In genomic region chr9:34202942-34203551, GRCm38 (mm10) we compare ENCODE assay signal across 11 mouse cellular contexts.
DNase-seq lines count a peak whose midpoint lies in the region; ATAC-seq and TF ChIP-seq lines count a peak whose summit lies in the region.
"Had no signal": no experiment of that assay in that cellular context is flagged by ENCODE, and none has a peak within 500 bp of the region (broad histone marks: within the 10 kb centered on the region; RNA-seq: fewer than 3 reads in every experiment).

No protein-coding gene starts in this region.

- H3K4me3 ChIP-seq in kidney, embryonic 16.5 days (ENCODE audit: low read length), result no peak overlapping the region
- no peak overlapping the region for H3K4me3 ChIP-seq in kidney, adult 2 months (ENCODE audit: insufficient read depth, low read depth, low read length)
- no peak overlapping the region; the same call in 1 of the 2 replicates for H3K4me3 ChIP-seq in forebrain, embryonic 12.5 days (replicated peaks)
- H3K4me3 ChIP-seq in limb, embryonic 11.5 days (ENCODE audit: low read depth, low read length), result no peak overlapping the region
- no peak overlapping the region for H3K4me3 ChIP-seq in neural tube, embryonic 14.5 days (ENCODE audit: low read depth, low read length)
- H3K4me3 ChIP-seq: erythroblast, embryonic 14.5 days; liver, embryonic 15.5 days had no signal

- no peak overlapping the region for H3K27ac ChIP-seq in kidney, embryonic 16.5 days (ENCODE audit: low read length)
- H3K27ac ChIP-seq in kidney, adult 2 months (ENCODE audit: insufficient read depth, low read depth, low read length), result no peak overlapping the region
- H3K27ac ChIP-seq in forebrain, embryonic 12.5 days, result peak overlapping the region; percentile 36
- H3K27ac ChIP-seq in limb, embryonic 11.5 days (replicated peaks; ENCODE audit: low read depth, low read length), result no peak overlapping the region
- H3K27ac ChIP-seq in neural tube, embryonic 14.5 days (ENCODE audit: low read depth, low read length), result peak overlapping the region; percentile 70; the same call in 1 of the 2 replicates
- H3K27ac ChIP-seq: liver, embryonic 15.5 days had no signal

- 0 out of 2 replicates have a peak overlapping the region, but pooled peaks have one; percentile 5 for H3K9ac ChIP-seq in kidney, embryonic 16.5 days (replicated peaks; ENCODE audit: low read length)
- H3K9ac ChIP-seq in forebrain, embryonic 12.5 days, result peak overlapping the region; percentile 25; the same call in 1 of the 2 replicates
- H3K9ac ChIP-seq in limb, embryonic 11.5 days (ENCODE audit: low read length), result no peak overlapping the region
- H3K9ac ChIP-seq in neural tube, embryonic 14.5 days (replicated peaks; ENCODE audit: low read depth, low read length), result no peak overlapping the region
- H3K9ac ChIP-seq: liver, embryonic 15.5 days had no signal

- no peak for DNase-seq in kidney, adult 2 months
- peak; percentile 36 for DNase-seq in limb, embryonic 11.5 days (ENCODE audit: low spot score)
- DNase-seq in layer of hippocampus, adult 11-12 months (ENCODE audit: low spot score), result no peak
- no peak for DNase-seq in heart, postnatal 4 days
- DNase-seq: layer of hippocampus, postnatal 36 days had no signal

- TF ChIP-seq CTCF in kidney, adult 2 months (conservative IDR thresholded peaks at IDR 0.05; ENCODE audit: insufficient read depth, insufficient read length, low read depth, low read length), result no peak

- H3K36me3 ChIP-seq in kidney, embryonic 16.5 days (ENCODE audit: insufficient read depth, low read length), result no peaks in the 10 kb centered on the region
- H3K36me3 ChIP-seq in kidney, adult 2 months (ENCODE audit: control insufficient read depth, insufficient read depth, low read length), result no peaks in the 10 kb centered on the region
- H3K36me3 ChIP-seq in forebrain, embryonic 12.5 days (replicated peaks), result no peaks in the 10 kb centered on the region
- H3K36me3 ChIP-seq in limb, embryonic 11.5 days (ENCODE audit: control insufficient read depth, insufficient read depth, low read length), result no peaks in the 10 kb centered on the region
- H3K36me3 ChIP-seq in neural tube, embryonic 14.5 days (ENCODE audit: control insufficient read depth, insufficient read depth, low read length), result no peaks in the 10 kb centered on the region
- H3K36me3 ChIP-seq: liver, embryonic 15.5 days had no signal

- H3K4me2 ChIP-seq in kidney, embryonic 16.5 days (replicated peaks; ENCODE audit: low read depth, low read length), result peak overlapping the region; percentile 40
- peak overlapping the region; percentile 32 for H3K4me2 ChIP-seq in forebrain, embryonic 12.5 days
- H3K4me2 ChIP-seq in limb, embryonic 11.5 days (ENCODE audit: low read depth, severe bottlenecking), result no peak overlapping the region
- H3K4me2 ChIP-seq in neural tube, embryonic 14.5 days (ENCODE audit: low read depth, low read length), result peak overlapping the region; percentile 30; the same call in 1 of the 2 replicates
- H3K4me2 ChIP-seq: liver, embryonic 15.5 days had no signal

- no peaks in the 10 kb centered on the region for H3K9me3 ChIP-seq in kidney, embryonic 16.5 days (ENCODE audit: low read length)
- no peaks in the 10 kb centered on the region for H3K9me3 ChIP-seq in forebrain, embryonic 12.5 days
- H3K9me3 ChIP-seq in limb, embryonic 11.5 days (ENCODE audit: control insufficient read depth, low read length), result no peaks in the 10 kb centered on the region
- no peaks in the 10 kb centered on the region for H3K9me3 ChIP-seq in neural tube, embryonic 14.5 days (ENCODE audit: control insufficient read depth, low read length)
- H3K9me3 ChIP-seq: liver, embryonic 15.5 days had no signal

- ATAC-seq in kidney, embryonic 16.5 days (ENCODE audit: low FRiP score, low TSS enrichment), result peak; percentile 83; the same call in 1 of the 2 replicates
- ATAC-seq in forebrain, embryonic 12.5 days (ENCODE audit: low FRiP score), result peak; percentile 71
- ATAC-seq in limb, embryonic 11.5 days (ENCODE audit: insufficient number of reproducible peaks, low FRiP score, low TSS enrichment, low read depth), result no peak
- ATAC-seq in neural tube, embryonic 14.5 days (ENCODE audit: low read depth), result peak; percentile 76
- ATAC-seq in granulocyte monocyte progenitor cell, adult 5-6 weeks (replicated peaks; ENCODE audit: poor library complexity, severe bottlenecking), result no peak

- no peak for TF ChIP-seq POLR2A in kidney, adult 2 months (IDR thresholded peaks at IDR 0.05; ENCODE audit: low read depth, low read length)

- WGBS in kidney, embryonic 16.5 days, result 18% methylated on average over 11 of the region's 11 CpGs
- WGBS in kidney, adult 2 months, result 23% methylated on average over 11 of the region's 11 CpGs
- 13% methylated on average over 11 of the region's 11 CpGs for WGBS in forebrain, embryonic 12.5 days
- 31% methylated on average over 11 of the region's 11 CpGs for WGBS in limb, embryonic 11.5 days
- 10% methylated on average over 11 of the region's 11 CpGs for WGBS in neural tube, embryonic 14.5 days

- H3K4me1 ChIP-seq in kidney, embryonic 16.5 days (ENCODE audit: insufficient read depth, low read length), result peaks cover 19% of the 10 kb centered on the region
- no peaks in the 10 kb centered on the region; the same call in 1 of the 2 replicates for H3K4me1 ChIP-seq in kidney, adult 2 months (ENCODE audit: control insufficient read depth, insufficient read depth, low read length)
- peaks cover 27% of the 10 kb centered on the region for H3K4me1 ChIP-seq in forebrain, embryonic 12.5 days
- peaks cover 6% of the 10 kb centered on the region; the same call in 1 of the 2 replicates for H3K4me1 ChIP-seq in limb, embryonic 11.5 days (ENCODE audit: control insufficient read depth, insufficient read depth, low read length)
- H3K4me1 ChIP-seq in neural tube, embryonic 14.5 days (ENCODE audit: control insufficient read depth, insufficient read depth, low read length), result peaks cover 18% of the 10 kb centered on the region
- H3K4me1 ChIP-seq: liver, embryonic 15.5 days had no signal

- H3K27me3 ChIP-seq in kidney, embryonic 16.5 days (ENCODE audit: insufficient read depth, low read length), result no peaks in the 10 kb centered on the region
- no peaks in the 10 kb centered on the region for H3K27me3 ChIP-seq in kidney, adult 2 months (replicated peaks; ENCODE audit: control insufficient read depth, insufficient read depth, low read length)
- H3K27me3 ChIP-seq in forebrain, embryonic 12.5 days, result peaks cover 3% of the 10 kb centered on the region
- H3K27me3 ChIP-seq in limb, embryonic 11.5 days (ENCODE audit: control insufficient read depth, insufficient read depth, low read length), result no peaks in the 10 kb centered on the region
- H3K27me3 ChIP-seq in neural tube, embryonic 14.5 days (ENCODE audit: control insufficient read depth, insufficient read depth, low read length), result no peaks in the 10 kb centered on the region
- H3K27me3 ChIP-seq: liver, embryonic 15.5 days had no signal

Comparison
In these comparisons a context has a peak if more than half of its experiments do, and no peak if none do; other contexts are left out.
1. ATAC-seq: peak in kidney, embryonic 16.5 days (single experiment), forebrain, embryonic 12.5 days (single experiment) and neural tube, embryonic 14.5 days (single experiment); none in limb, embryonic 11.5 days (single experiment) and granulocyte monocyte progenitor cell, adult 5-6 weeks (single experiment).
2. H3K27ac ChIP-seq: peak in forebrain, embryonic 12.5 days (single experiment) and neural tube, embryonic 14.5 days (single experiment); none in kidney, embryonic 16.5 days (single experiment), kidney, adult 2 months (single experiment) and limb, embryonic 11.5 days (single experiment).
3. H3K9ac ChIP-seq: peak in kidney, embryonic 16.5 days (single experiment) and forebrain, embryonic 12.5 days (single experiment); none in limb, embryonic 11.5 days (single experiment) and neural tube, embryonic 14.5 days (single experiment).